Mouse (Mus musculus): ENCODE measurements at regions not wholly inside any gene's neighbourhood (a gene's known extent, or its start where the extent isn't known, plus 50 kb on each side); places are given as distances from the start of the nearest gene placed in this dataset.
"Not testable (repeated sequence)": the region's sequence is repeated elsewhere in the genome, so short reads cannot be mapped to it uniquely, and the experiment has no call there.

DNA sequence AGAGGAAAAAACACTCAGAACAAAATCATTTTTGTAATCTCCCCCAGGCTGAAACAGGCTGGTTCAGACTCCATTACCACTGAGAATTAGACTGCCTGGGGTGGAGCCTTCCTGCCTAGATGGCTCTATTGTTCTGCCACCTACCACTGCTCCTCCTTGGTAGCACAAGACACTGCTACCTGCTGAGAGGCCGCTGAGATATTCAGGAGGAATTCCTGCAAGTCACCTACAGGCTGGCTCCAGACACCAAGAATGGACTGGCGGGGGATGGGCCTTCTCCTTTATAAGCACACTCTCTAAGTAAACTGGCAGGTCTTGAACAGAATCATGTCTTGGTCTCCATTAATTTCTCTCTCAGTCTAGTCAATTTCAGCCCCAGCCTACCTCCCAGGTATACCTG, 3289.4 kb downstream of the Gm37988 start:
- DNase-seq (ENCODE audit: low read depth, low spot score), result peak; percentile 98

DNA sequence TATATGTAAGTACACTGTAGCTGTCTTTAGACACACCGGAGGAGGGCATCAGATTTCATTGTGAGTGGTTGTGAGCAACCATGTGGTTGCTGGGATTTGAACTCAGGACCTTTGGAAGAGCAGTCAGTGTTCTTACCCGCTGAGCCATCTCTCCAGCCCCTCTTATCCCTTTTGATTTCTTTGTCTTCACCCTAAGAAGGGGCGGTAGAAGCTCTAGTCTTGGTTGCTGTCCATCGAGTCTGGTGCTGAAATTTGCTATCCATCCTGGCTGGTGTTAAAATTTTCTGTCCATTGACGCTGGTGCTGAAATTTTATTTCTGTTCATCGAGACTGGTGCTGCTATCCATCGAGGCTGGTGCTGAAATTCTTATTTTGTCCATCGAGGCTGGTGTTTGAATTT, 3290.9 kb upstream of the A830018L16Rik start:
- DNase-seq (ENCODE audit: low read depth, low spot score), result peak; percentile 81

DNA sequence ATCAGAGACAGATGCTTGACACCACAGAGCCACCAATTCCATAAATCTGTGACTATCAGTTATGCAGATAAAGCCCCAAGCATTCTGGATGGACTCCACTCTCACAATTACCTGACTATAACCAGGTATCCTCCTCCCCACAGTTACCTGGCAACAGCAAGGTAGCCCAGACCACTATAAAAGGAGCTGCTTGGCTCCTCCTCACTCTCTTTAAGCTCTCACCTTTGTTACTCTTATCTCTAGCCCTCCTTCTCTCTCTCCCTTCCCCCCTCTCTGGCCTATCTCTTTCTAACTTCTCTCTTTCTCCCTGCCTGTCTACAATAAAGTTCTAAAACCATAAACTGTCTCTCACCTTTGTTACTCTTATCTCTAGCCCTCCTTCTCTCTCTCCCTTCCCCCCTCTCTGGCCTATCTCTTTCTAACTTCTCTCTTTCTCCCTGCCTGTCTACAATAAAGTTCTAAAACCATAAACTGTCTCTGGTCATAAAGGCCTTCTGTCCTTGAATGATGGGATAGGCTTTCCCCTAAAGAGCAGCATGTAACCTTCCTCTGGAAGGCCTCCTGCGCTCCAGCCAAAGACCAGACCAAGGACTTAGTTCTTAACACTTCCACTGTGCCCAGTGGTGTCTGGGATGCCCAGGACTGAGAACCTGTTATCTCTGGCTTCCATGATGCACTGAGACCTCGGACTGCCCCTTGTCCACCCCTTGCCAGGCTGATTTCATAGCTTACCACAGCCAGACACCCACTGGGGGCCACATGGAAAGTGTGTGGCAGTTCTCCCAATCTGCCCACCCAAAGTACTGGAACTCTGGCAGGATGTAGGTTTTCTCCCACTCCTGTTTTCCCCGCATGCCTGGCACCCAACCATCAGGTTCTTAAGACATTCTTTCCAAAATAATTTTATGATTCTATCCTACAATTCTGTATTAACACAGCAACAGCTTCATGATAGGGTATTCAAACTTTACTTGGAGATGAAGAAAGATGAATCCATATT, 3279.2 kb upstream of the A830018L16Rik start:
- DNase-seq (ENCODE audit: low read depth, low spot score), result not testable (repeated sequence)

DNA sequence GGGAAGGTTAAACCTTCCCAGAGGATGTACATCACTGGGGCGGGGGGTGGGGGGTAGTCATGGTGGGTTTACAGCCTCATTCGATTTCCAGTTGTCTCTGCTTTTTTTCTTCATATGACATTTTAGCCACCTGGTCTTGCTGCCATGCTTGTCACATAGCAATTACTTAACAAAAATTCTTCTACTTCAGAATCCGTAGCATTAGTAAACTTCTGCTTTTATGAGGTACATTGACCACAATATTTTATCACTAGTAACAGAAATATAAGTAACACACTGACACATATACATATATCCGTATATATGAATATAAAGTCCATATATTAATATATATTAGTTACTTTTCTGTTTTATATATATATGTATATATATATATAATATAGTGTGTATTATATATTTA, 3271.3 kb upstream of the A830018L16Rik start:
- no peak for DNase-seq (ENCODE audit: low read depth, low spot score)

DNA sequence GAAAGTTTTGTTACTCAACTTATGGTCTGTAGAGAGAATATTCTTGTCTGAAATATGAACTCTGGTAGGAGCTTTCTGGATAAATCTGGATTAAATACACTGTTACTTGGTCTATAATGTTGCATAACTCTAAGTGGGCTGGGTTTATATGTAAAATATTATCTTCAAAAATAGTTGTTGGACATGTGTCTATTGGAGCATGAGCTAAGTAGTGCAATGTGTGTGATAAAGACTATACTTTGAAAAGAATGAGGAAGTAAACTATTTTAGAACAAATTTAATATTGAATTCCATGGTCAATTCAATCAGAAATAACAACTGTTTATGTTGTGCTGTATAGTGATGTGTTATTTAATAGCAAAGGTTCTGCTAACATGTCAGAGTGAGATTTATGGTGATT, 3240.7 kb upstream of the A830018L16Rik start:
- no peak for DNase-seq (ENCODE audit: low read depth, low spot score)

Data from ES-CJ7 (cell line).